Mouse (Mus musculus): ENCODE measurements around the gene Gm15517. TPM values are rescaled to one million over a fixed set of nuclear protein-coding genes. Genes with fewer than 3 reads are reported as not detected.

Gene Gm15517
- polyA plus RNA-seq, 1 experiment from 2014 or later = not detected

Other genes with a start within 250 kb of the Gm15517 start
- gene Klk1b26, start 249.3 kb upstream of the Gm15517 start, polyA plus RNA-seq (2015; fragmentation: Nextera tagmentation; extraction: Ambion mirVana) = 0.13 TPM in 1 of 2 replicates, not detected in the other
- not detected in 2 replicates for gene Klk1b27, start 209.2 kb upstream of the Gm15517 start, polyA plus RNA-seq (2015; fragmentation: Nextera tagmentation; extraction: Ambion mirVana)
- gene Klk1b21, start 159.1 kb upstream of the Gm15517 start, polyA plus RNA-seq (2015; fragmentation: Nextera tagmentation; extraction: Ambion mirVana) = not detected in 2 replicates
- gene Klk1b22, start 148.8 kb upstream of the Gm15517 start, polyA plus RNA-seq (2015; fragmentation: Nextera tagmentation; extraction: Ambion mirVana) = not detected in 2 replicates
- gene Klk1b16, start 124.7 kb upstream of the Gm15517 start, polyA plus RNA-seq (2015; fragmentation: Nextera tagmentation; extraction: Ambion mirVana) = 0.09 TPM in 1 of 2 replicates, not detected in the other
- 0.15 TPM in 1 of 2 replicates, not detected in the other for gene Klk1b24, start 73.2 kb upstream of the Gm15517 start, polyA plus RNA-seq (2015; fragmentation: Nextera tagmentation; extraction: Ambion mirVana)
- gene Klk1b3, start 63.3 kb upstream of the Gm15517 start, polyA plus RNA-seq (2015; fragmentation: Nextera tagmentation; extraction: Ambion mirVana) = 0.85 and 0.95 TPM in 2 replicates
- gene Klk1b4, start 54.0 kb upstream of the Gm15517 start, polyA plus RNA-seq (2015; fragmentation: Nextera tagmentation; extraction: Ambion mirVana) = 0.22 and 0.32 TPM in 2 replicates
- 0.13 and 0.15 TPM in 2 replicates for gene Klk1b5, start 45.5 kb upstream of the Gm15517 start, polyA plus RNA-seq (2015; fragmentation: Nextera tagmentation; extraction: Ambion mirVana)
- gene Klk1, start 36.1 kb upstream of the Gm15517 start, polyA plus RNA-seq (2015; fragmentation: Nextera tagmentation; extraction: Ambion mirVana) = 16.1 and 19.4 TPM in 2 replicates
- gene Gm36864, start 25.3 kb upstream of the Gm15517 start, polyA plus RNA-seq (2015; fragmentation: Nextera tagmentation; extraction: Ambion mirVana) = 0.17 TPM in 1 of 2 replicates, not detected in the other
- gene 1700028J19Rik, start 14.8 kb upstream of the Gm15517 start, polyA plus RNA-seq (2015; fragmentation: Nextera tagmentation; extraction: Ambion mirVana) = 1.6 and 1.8 TPM in 2 replicates
- 120 and 139 TPM in 2 replicates for gene 2410002F23Rik, start 14.7 kb upstream of the Gm15517 start, polyA plus RNA-seq (2015; fragmentation: Nextera tagmentation; extraction: Ambion mirVana)
- gene Acp4, start 4.1 kb upstream of the Gm15517 start, polyA plus RNA-seq (2015; fragmentation: Nextera tagmentation; extraction: Ambion mirVana) = not detected in 2 replicates
- gene Clec11a, start 45.5 kb downstream of the Gm15517 start, polyA plus RNA-seq (2015; fragmentation: Nextera tagmentation; extraction: Ambion mirVana) = 5.1 and 6.9 TPM in 2 replicates
- 2.2 TPM in 2 replicates for gene Shank1, start 48.8 kb downstream of the Gm15517 start, polyA plus RNA-seq (2015; fragmentation: Nextera tagmentation; extraction: Ambion mirVana)
- 1.6 and 1.7 TPM in 2 replicates for gene Syt3, start 122.7 kb downstream of the Gm15517 start, polyA plus RNA-seq (2015; fragmentation: Nextera tagmentation; extraction: Ambion mirVana)
- gene 1700008O03Rik, start 124.4 kb downstream of the Gm15517 start, polyA plus RNA-seq (2015; fragmentation: Nextera tagmentation; extraction: Ambion mirVana) = 0.80 and 1.2 TPM in 2 replicates
- 0.70 and 0.81 TPM in 2 replicates for gene Lrrc4b, start 167.6 kb downstream of the Gm15517 start, polyA plus RNA-seq (2015; fragmentation: Nextera tagmentation; extraction: Ambion mirVana)
- 0.94 and 1.7 TPM in 2 replicates for gene Aspdh, start 203.9 kb downstream of the Gm15517 start, polyA plus RNA-seq (2015; fragmentation: Nextera tagmentation; extraction: Ambion mirVana)
- 91.3 and 105 TPM in 2 replicates for gene Josd2, start 206.5 kb downstream of the Gm15517 start, polyA plus RNA-seq (2015; fragmentation: Nextera tagmentation; extraction: Ambion mirVana)
- gene Emc10, start 235.1 kb downstream of the Gm15517 start, polyA plus RNA-seq (2015; fragmentation: Nextera tagmentation; extraction: Ambion mirVana) = 98.8 and 106 TPM in 2 replicates
- 9.1 and 12.3 TPM in 2 replicates for gene Fam71e1, start 235.1 kb downstream of the Gm15517 start, polyA plus RNA-seq (2015; fragmentation: Nextera tagmentation; extraction: Ambion mirVana)